Mouse (Mus musculus) heart, postnatal 0 days (tissue): Measurements from ENCODE around the gene Cnksr3.

Experiments used
- CTCF ChIP-seq: IDR thresholded peaks from 2 replicates; pipeline ENCODE4 v1.5.1; 2016; ENCODE audit warnings: antibody characterized with exemption, control low read depth, low read depth
- EP300 ChIP-seq: IDR thresholded peaks from 2 replicates; pipeline ENCODE4 v1.6.1; 2016; ENCODE audit warnings: antibody characterized with exemption, low read depth

GRCm38 (mm10) chr10:7197733-7198132 is 14.3 kb downstream of the Cnksr3 start:
- TF ChIP-seq CTCF: no peak
- no peak for TF ChIP-seq EP300
